Mouse (Mus musculus): ENCODE measurements at regions not wholly inside any gene's neighbourhood (a gene's known extent, or its start where the extent isn't known, plus 50 kb on each side); places are given as distances from the start of the nearest gene placed in this dataset.

- DNase-seq (ENCODE audit: low spot score): no peak
Observed at GRCm38 (mm10) chr14:24997786-24998509, 461.0 kb upstream of the Zmiz1 start.

- DNase-seq (ENCODE audit: low spot score): no peak
Observed at GRCm38 (mm10) chr14:24999008-24999572, 459.9 kb upstream of the Zmiz1 start.

- no peak for DNase-seq (ENCODE audit: low spot score)
Observed at GRCm38 (mm10) chr14:25005241-25005946, 453.6 kb upstream of the Zmiz1 start.

GRCm38 (mm10) chr14:25011926-25012325 is 447.1 kb upstream of the Zmiz1 start:
- no peak for DNase-seq (ENCODE audit: low spot score)

GRCm38 (mm10) chr14:25015288-25016238 is 443.4 kb upstream of the Zmiz1 start:
- DNase-seq (ENCODE audit: low spot score): no peak

- peak; percentile 33 for DNase-seq (ENCODE audit: low spot score)
Observed at GRCm38 (mm10) chr14:25017860-25018259, 441.1 kb upstream of the Zmiz1 start.

- no peak for DNase-seq (ENCODE audit: low spot score)
Observed at GRCm38 (mm10) chr14:25019306-25019905, 439.6 kb upstream of the Zmiz1 start.

GRCm38 (mm10) chr14:25022523-25023269 is 436.3 kb upstream of the Zmiz1 start:
- no peak for DNase-seq (ENCODE audit: low spot score)

GRCm38 (mm10) chr14:25023270-25023800 is 435.6 kb upstream of the Zmiz1 start:
- DNase-seq (ENCODE audit: low spot score): no peak

- DNase-seq (ENCODE audit: low spot score): no peak
Observed at GRCm38 (mm10) chr14:25025074-25025473, 433.9 kb upstream of the Zmiz1 start.

GRCm38 (mm10) chr14:25027076-25027475 is 431.9 kb upstream of the Zmiz1 start:
- no peak for DNase-seq (ENCODE audit: low spot score)

GRCm38 (mm10) chr14:25027842-25028241 is 431.1 kb upstream of the Zmiz1 start:
- no peak for DNase-seq (ENCODE audit: low spot score)

- peak; percentile 22 for DNase-seq (ENCODE audit: low spot score)
Observed at GRCm38 (mm10) chr14:25030881-25031280, 428.1 kb upstream of the Zmiz1 start.

GRCm38 (mm10) chr14:25031756-25032680 is 427.0 kb upstream of the Zmiz1 start:
- peak; percentile 25 for DNase-seq (ENCODE audit: low spot score)

GRCm38 (mm10) chr14:25032899-25033298 is 426.1 kb upstream of the Zmiz1 start:
- DNase-seq (ENCODE audit: low spot score): peak; percentile 78

GRCm38 (mm10) chr14:25042265-25042664 is 416.7 kb upstream of the Zmiz1 start:
- no peak for DNase-seq (ENCODE audit: low spot score)

GRCm38 (mm10) chr14:25044106-25044505 is 414.9 kb upstream of the Zmiz1 start:
- DNase-seq (ENCODE audit: low spot score): no peak

GRCm38 (mm10) chr14:25044867-25045266 is 414.1 kb upstream of the Zmiz1 start:
- no peak for DNase-seq (ENCODE audit: low spot score)
